Mouse (Mus musculus) heart, embryonic 12.5 days (tissue): Measurements from ENCODE around the gene Fbxw8. TPM values are rescaled to one million over a fixed set of nuclear protein-coding genes. Genes with fewer than 3 reads are reported as not detected.
A peak's percentile ranks its signal among the peaks of the same experiment; 100 is the strongest.

Experiments used
- ATAC-seq: fragments of 200-750 bp; cut with Nextera tagmentation; 2 replicates; pipeline ENCODE4 v1.8.0; 2017; ENCODE audit warnings: moderate TSS enrichment, moderate library complexity; ENCODE audit not compliant: insufficient number of reproducible peaks, low FRiP score
- H3K27ac ChIP-seq: fragments of 300-500 bp; sonication (generic); 2 replicates; pipeline ENCODE4 v1.5.1; 2016; ENCODE audit warnings: mild to moderate bottlenecking, moderate library complexity; ENCODE audit not compliant: poor library complexity, severe bottlenecking
- H3K27me3 ChIP-seq: fragments of 300-500 bp; sonication (generic); replicated peaks from 2 replicates; pipeline ENCODE4 v1.6.1; 2016; ENCODE audit warnings: mild to moderate bottlenecking, moderate library complexity
- H3K36me3 ChIP-seq: fragments of 300-500 bp; sonication (generic); 2 replicates; pipeline ENCODE4 v1.6.1; 2016; ENCODE audit warnings: mild to moderate bottlenecking, moderate library complexity
- H3K4me1 ChIP-seq: fragments of 300-500 bp; sonication (generic); replicated peaks from 2 replicates; pipeline ENCODE4 v1.6.1; 2016; ENCODE audit warnings: mild to moderate bottlenecking
- H3K4me2 ChIP-seq: fragments of 300-500 bp; sonication (generic); 2 replicates; pipeline ENCODE4 v1.6.1; 2016; ENCODE audit warnings: mild to moderate bottlenecking, moderate library complexity
- H3K4me3 ChIP-seq: fragments of 300-500 bp; sonication (generic); 2 replicates; pipeline ENCODE4 v1.5.1; 2016; ENCODE audit warnings: mild to moderate bottlenecking
- H3K9ac ChIP-seq: fragments of 300-500 bp; sonication (generic); 2 replicates; pipeline ENCODE4 v1.6.1; 2016; ENCODE audit warnings: mild to moderate bottlenecking, moderate library complexity
- H3K9me3 ChIP-seq: fragments of 300-500 bp; sonication (generic); replicated peaks from 2 replicates; pipeline ENCODE4 v1.6.1; 2016; ENCODE audit warnings: mild to moderate bottlenecking, moderate library complexity
- WGBS: fragments of 180-500 bp; shearing (Covaris S2); methylation state at CpG from one replicate; pipeline ENCODE4 v1.1.7; 2016; 5-methylcytosine and 5-hydroxymethylcytosine counted together
- polyA plus RNA-seq: library from polyadenylated mRNA; unstranded; fragments of >200 nt; fragmentation: Nextera tagmentation; extraction: Ambion mirVana; gene quantifications from 2 replicates; pipeline ENCODE4 v1.2.1, GENCODE M21; 2016

The Fbxw8 gene
- polyA plus RNA-seq, 1 experiment from 2014 or later: 36.6 TPM

DNA sequence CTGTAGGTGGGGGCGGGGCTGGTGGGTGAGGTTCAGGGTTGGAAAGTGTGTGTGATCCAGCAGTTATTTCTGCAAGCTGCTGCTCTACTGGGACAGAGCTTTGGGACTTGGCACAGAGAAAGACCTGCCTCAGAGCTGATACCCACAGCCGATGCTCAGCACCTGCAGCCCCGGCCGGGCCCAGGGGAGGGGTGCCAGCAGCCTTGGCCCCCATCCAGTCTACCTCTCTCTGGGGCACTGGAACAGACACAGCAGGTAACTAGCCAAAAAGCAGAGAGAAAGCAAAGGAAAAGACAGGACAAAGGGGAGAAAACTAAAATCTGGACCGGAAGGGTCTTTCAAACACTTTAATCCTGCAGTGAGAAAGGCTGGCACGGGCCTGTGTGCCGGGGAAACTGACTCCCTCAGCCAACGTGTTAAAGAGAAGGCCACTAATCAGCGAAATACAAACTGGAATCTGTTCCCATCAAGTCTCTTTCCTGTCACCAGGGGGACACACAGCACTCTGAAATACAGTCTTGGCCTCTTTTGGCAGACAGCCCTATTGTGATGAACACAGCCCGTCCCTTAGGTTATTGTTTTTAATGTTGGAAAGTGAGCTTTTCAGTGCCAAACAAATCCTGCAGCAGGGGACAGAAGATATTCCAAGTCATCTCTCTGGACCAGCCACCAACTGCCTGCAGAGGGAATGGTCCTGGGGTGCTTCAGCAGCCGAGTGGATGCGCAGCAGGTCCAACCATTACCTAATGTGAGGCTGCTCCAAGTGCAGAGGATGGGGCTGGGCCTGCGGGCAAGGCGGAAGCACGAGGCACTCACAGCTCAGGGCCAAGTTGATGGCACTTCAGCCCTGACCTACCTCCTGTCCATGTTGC lies 78.3 kb downstream of the Fbxw8 start:
- Histone ChIP-seq H3K27ac (no peak overlapping the region), H3K4me2 (no peak overlapping the region), H3K4me3 (no peak overlapping the region), H3K36me3 (peaks cover 50% of the 10 kb centered on the region), H3K9ac (peak overlapping the region; percentile 20; the same call in 1 of the 2 replicates), H3K4me1 (peaks cover 47% of the 10 kb centered on the region), H3K9me3 (no peaks in the 10 kb centered on the region), H3K27me3 (no peaks in the 10 kb centered on the region)
- WGBS: 87% methylated on average over 15 of the region's 15 CpGs
- ATAC-seq: no peak

DNA sequence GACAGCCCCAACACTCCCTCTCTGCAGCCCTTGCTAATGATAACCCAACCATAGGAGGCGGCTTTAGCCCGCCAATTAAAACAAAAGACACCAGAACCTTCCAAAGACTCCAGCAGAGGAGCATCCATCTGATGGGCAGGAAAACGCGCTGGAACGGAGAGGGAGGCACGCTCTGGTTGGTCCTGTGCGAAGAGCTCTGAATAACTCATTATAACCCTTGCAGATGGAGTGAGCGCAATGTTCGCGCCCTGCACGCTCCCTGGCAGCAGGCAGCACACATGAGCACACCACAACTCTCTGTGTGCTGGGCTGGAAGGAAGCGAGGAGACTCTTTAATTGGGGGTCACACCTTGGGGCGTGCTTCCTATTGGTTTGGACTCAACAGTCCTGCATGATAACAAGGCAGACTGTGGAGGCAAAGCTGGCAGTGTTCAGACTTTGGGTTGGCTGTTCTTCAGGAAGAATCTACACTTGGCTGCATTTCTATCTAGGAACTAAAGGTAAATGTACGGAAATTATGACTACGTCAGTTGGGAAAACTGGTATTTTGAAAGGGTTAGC lies 82.0 kb downstream of the Fbxw8 start:
- peaks cover 67% of the 10 kb centered on the region for H3K36me3 ChIP-seq
- WGBS: 90% methylated on average over 15 of the region's 15 CpGs
- no peak overlapping the region for H3K4me2 ChIP-seq

DNA sequence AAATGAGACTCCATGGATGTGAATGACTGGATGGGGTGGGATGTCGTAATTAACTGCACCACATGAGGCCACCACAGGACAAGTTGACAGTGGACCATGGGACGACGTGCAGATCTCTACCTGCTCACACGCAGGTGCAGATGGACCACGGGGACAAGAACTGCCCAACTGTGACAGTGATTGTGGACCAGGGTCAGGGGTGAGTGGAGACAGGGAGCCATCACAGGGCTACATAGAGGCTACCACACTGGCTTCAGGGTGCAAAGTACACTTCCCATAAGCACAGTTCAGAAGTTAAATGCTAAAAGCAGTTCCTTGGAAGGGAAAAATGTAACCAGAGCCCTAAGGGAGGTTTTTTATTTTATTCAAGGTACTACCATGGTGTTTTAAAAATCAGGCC lies 83.5 kb downstream of the Fbxw8 start:
- H3K4me2 ChIP-seq: no peak overlapping the region
- H3K9me3 ChIP-seq: no peaks in the 10 kb centered on the region
- no peaks in the 10 kb centered on the region for H3K27me3 ChIP-seq
- no peak overlapping the region for H3K27ac ChIP-seq
- peaks cover 33% of the 10 kb centered on the region for H3K4me1 ChIP-seq
- H3K9ac ChIP-seq: no peak overlapping the region
- no peak overlapping the region for H3K4me3 ChIP-seq
- peaks cover 66% of the 10 kb centered on the region for H3K36me3 ChIP-seq
- no peak for ATAC-seq
- 86% methylated on average over 5 of the region's 5 CpGs for WGBS

More for the DNA sequence above, 82.0 kb downstream of the Fbxw8 start:
- H3K9ac ChIP-seq: no peak overlapping the region
- H3K4me1 ChIP-seq: peaks cover 23% of the 10 kb centered on the region
- no peaks in the 10 kb centered on the region for H3K9me3 ChIP-seq
- H3K27ac ChIP-seq: no peak overlapping the region
- H3K27me3 ChIP-seq: no peaks in the 10 kb centered on the region
- ATAC-seq: no peak
- H3K4me3 ChIP-seq: no peak overlapping the region

DNA sequence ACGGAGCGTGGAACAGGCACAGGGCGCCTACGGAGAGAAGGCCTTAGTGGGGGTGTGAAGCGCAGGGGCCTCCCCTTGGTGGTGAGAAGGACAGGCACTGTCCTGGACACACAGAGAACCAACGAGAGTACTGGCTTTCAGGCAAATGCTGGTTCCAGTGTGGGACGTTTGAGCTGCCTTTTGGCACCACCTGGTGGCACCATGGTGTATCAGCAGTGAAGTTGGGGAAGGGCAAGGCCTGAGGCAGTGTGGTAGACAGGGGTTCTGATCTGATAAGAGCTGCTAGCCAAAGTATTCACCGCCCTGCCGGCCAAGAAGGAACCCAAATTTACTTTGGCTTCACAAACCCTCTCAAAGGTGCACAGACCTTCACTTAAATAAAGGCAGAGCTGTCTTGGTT lies 85.9 kb downstream of the Fbxw8 start:
- H3K36me3 ChIP-seq: peaks cover 64% of the 10 kb centered on the region
- no peaks in the 10 kb centered on the region for H3K27me3 ChIP-seq
- no peak overlapping the region for H3K9ac ChIP-seq
- no peaks in the 10 kb centered on the region for H3K9me3 ChIP-seq
- peaks cover 34% of the 10 kb centered on the region for H3K4me1 ChIP-seq
- H3K4me2 ChIP-seq: no peak overlapping the region
- 0 out of 2 replicates have a peak, but pooled peaks have one; percentile 28 for ATAC-seq
- no peak overlapping the region for H3K4me3 ChIP-seq
- 33% methylated on average over 9 of the region's 9 CpGs for WGBS
- H3K27ac ChIP-seq: no peak overlapping the region

DNA sequence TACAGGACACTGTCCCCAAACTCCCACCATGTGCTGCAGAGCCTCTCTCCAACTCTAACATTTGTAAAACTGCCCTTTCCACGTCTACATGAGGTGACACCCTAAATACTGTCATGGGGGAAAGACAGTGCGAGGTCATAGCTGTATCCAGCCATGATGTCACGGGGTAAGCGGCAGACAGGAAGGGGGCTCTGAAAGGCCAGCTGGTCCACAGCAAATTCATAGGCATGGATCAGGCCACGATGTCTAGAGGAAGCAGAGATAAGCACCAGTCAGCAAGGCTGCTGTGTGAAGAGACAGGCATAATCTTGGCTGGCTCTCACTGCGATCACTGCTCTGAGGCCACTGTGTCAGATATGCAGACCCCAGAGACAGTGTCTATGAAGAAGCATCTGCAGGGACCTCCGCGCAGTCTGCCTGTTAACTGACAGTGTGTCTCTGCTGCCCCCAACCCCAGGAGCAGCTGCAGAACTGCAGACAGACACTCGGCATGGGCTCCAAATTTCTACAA lies 87.2 kb downstream of the Fbxw8 start:
- Histone ChIP-seq H3K4me2 (no peak overlapping the region), H3K4me1 (peaks cover 34% of the 10 kb centered on the region), H3K27ac (peak overlapping the region; percentile 49), H3K9me3 (no peaks in the 10 kb centered on the region), H3K4me3 (no peak overlapping the region), H3K36me3 (peaks cover 53% of the 10 kb centered on the region), H3K9ac (0 out of 2 replicates have a peak overlapping the region, but pooled peaks have one; percentile 18), H3K27me3 (no peaks in the 10 kb centered on the region)
- ATAC-seq: 0 out of 2 replicates have a peak, but pooled peaks have one; percentile 12
- WGBS: 43% methylated on average over 9 of the region's 9 CpGs

DNA sequence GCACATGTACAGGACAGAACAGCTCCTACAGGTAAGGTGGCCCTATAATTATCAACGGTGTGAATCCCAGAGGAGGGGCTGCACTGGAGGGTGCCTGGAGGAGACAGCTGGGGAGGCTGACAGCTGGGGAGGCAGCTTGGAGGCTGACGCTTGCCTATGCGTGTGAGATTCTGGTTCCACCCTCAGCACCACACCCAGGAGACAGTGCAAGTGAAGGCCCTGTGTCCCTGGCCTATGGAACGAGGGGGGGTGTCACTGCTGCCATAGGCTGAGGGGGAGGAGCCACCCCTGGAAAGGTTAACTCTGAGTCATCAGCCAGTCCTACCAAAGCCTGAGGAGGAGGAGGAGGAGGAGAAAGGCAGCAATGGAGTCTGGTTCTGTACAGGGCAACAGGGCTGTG lies 87.7 kb downstream of the Fbxw8 start:
- H3K4me3 ChIP-seq: no peak overlapping the region
- no peaks in the 10 kb centered on the region for H3K9me3 ChIP-seq
- H3K9ac ChIP-seq: 0 out of 2 replicates have a peak overlapping the region, but pooled peaks have one; percentile 20
- 0 out of 2 replicates have a peak, but pooled peaks have one; percentile 12 for ATAC-seq
- H3K36me3 ChIP-seq: peaks cover 49% of the 10 kb centered on the region
- H3K4me2 ChIP-seq: no peak overlapping the region
- H3K27me3 ChIP-seq: no peaks in the 10 kb centered on the region
- peaks cover 34% of the 10 kb centered on the region for H3K4me1 ChIP-seq
- peak overlapping the region; percentile 49 for H3K27ac ChIP-seq
- 53% methylated on average over 4 of the region's 4 CpGs for WGBS

DNA sequence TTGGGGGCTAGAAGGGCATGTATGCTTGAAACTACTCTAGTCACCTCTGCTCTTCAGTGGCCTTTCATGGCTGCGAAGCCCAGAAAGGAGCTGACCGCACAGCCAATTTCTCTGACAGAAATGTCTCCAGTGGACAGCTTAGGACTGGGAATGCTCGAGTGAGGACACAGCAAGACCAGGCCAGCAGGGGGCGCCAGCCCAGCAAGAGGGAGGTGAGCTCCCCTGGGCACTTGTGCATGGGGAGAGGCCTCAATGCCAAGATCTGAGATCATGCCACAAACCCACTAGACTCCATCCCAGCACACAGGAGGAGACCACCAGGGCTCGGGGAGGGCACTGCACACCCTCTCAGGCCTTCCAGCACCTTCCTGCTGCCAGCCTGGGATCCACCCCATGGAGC lies 88.4 kb downstream of the Fbxw8 start:
- H3K27me3 ChIP-seq: no peaks in the 10 kb centered on the region
- peaks cover 34% of the 10 kb centered on the region for H3K4me1 ChIP-seq
- H3K4me3 ChIP-seq: no peak overlapping the region
- no peak for ATAC-seq
- 68% methylated on average over 5 of the region's 5 CpGs for WGBS
- no peak overlapping the region for H3K4me2 ChIP-seq
- H3K9me3 ChIP-seq: no peaks in the 10 kb centered on the region
- H3K36me3 ChIP-seq: peaks cover 49% of the 10 kb centered on the region
- no peak overlapping the region for H3K9ac ChIP-seq
- no peak overlapping the region for H3K27ac ChIP-seq

DNA sequence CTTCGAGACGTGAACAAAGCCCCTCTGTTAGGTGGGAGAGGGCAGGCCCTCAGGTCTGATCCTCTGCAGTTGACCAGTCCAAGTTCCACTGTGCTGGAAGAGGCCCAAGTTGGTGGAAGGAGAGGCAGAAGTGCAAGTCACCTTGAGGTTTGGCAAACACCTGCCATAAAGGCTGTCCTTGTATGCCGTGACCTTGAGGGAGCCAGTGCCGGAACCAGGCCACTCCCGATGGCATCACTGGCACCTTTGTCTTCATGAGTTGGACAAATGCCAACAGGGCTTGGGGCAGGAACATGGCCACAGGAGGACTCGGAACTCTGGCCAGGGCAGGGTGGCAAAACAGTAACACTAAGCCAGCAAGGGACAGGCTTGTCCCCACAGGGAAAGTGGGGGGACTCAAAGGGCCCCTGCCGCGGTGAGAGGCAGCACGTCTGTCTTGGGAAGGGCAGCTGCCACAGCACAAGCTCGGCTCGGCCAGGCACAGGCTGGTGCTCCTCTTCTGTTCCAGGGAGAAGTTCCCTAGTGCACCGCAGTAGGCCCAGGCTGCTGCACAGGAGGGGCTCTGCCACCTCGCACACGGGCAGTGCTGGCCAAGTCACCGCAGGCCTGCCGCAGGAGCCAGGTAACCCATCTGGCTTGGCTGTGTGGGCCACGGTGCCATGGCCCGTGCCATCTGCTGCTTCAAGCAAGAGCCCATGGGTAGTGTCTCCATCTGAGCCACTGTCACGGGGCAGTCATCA lies 89.6 kb downstream of the Fbxw8 start:
- Histone ChIP-seq H3K27me3 (no peaks in the 10 kb centered on the region), H3K9me3 (no peaks in the 10 kb centered on the region), H3K4me3 (no peak overlapping the region), H3K27ac (no peak overlapping the region), H3K4me2 (no peak overlapping the region), H3K9ac (no peak overlapping the region), H3K4me1 (peaks cover 34% of the 10 kb centered on the region), H3K36me3 (peaks cover 40% of the 10 kb centered on the region)
- 87% methylated on average over 19 of the region's 19 CpGs for WGBS
- ATAC-seq: no peak

DNA sequence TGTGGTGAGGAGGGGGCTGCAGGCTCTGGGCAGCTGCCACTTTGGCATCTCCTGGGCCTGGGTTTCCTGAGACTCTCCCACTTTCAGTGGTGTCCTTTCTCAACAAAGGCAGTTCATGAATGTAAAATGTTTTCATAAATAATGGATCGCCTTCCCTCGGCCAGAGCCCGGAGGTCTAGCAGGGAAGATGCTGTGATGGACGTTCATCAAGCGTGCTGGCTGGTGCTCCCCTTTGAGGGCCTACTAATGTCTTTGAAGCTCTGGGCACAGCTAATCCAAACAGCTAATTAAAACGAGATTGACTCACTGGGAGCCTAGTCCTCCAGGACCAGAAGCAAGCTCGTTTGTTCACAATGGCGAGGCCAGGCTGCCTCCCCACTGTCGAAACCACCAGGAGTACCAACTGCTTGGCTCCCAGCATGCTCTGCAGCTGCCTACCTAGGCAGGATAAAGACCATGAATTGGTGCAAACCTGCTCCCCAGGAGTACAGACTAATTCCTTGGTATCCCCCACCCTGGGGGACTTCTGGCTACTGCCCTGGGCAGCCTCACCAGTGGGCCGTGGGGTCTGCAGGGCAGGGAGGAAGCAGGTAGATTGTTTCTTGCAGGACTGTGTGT lies 90.9 kb downstream of the Fbxw8 start:
- Histone ChIP-seq H3K27me3 (no peaks in the 10 kb centered on the region), H3K27ac (no peak overlapping the region), H3K4me1 (peaks cover 34% of the 10 kb centered on the region), H3K36me3 (peaks cover 32% of the 10 kb centered on the region), H3K4me2 (no peak overlapping the region), H3K4me3 (no peak overlapping the region), H3K9ac (no peak overlapping the region), H3K9me3 (no peaks in the 10 kb centered on the region)
- WGBS: 72% methylated on average over 10 of the region's 10 CpGs
- no peak for ATAC-seq

DNA sequence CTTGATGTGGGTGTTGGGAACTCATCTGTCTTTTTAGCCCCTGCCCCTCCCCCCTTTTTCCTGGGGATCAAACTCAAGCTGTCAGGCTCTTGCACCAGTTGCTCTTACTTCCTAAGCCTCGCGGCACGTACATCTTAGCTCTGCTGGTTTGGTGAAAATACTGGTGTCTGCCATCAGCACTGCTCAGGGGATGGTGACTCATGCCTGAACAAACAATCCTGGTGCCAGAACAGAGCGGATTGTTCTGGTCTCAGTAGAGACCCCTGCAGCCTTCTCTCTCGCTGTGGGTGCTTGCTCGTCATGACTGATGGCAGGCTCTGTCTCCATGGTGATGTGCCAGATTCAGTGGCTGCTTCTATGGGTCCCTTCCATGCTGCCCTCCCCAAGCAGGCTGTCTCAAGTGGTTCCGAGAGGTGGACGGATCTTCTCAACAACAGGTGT lies 92.1 kb downstream of the Fbxw8 start:
- Histone ChIP-seq H3K9ac (no peak overlapping the region), H3K4me3 (no peak overlapping the region), H3K9me3 (no peaks in the 10 kb centered on the region), H3K4me1 (peaks cover 36% of the 10 kb centered on the region), H3K27me3 (no peaks in the 10 kb centered on the region), H3K27ac (no peak overlapping the region), H3K36me3 (peaks cover 32% of the 10 kb centered on the region), H3K4me2 (no peak overlapping the region)
- ATAC-seq: no peak
- WGBS: 67% methylated on average over 8 of the region's 8 CpGs
